Mouse (Mus musculus): ENCODE data around the gene Mdm2.

DNA sequence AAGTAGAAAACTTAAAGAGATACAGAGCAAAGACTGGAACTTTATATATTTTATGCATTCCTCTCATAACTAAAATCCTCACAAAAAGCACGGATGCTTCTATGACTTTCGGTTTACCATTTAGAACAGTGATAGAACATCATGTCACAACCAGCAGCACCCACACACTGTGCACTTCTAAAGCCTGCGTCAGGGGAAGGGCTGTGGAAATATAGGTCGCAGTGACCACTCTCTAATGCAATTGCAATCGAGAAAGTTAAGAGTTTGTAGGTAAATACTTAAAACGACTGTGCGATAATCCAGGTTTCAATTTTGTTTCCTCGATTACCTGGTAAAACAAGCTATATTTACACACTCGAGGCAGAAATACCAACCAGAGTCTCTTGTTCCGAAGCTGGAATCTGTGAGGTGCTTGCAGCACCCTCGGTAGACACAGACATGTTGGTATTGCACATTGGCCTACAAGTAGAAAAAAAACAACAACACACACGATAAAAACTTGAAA lies 1.2 kb downstream of the Mdm2 start:
- TF ChIP-seq TAL1 (IDR thresholded peaks at IDR 0.05; ENCODE audit: low read length), result no peak
- TF ChIP-seq GATA1 (IDR thresholded peaks at IDR 0.05; ENCODE audit: low read length), result no peak

Measured in erythroblast, embryonic 14.5 days (primary cell).